Mouse (Mus musculus): ENCODE data around the gene Sun3.
A peak's percentile ranks its signal among the peaks of the same experiment; 100 is the strongest.

The Sun3 gene

GRCm38 (mm10) chr11:8983237-8983861 lies 65.4 kb downstream of the Sun3 start:
- peak; percentile 68 for DNase-seq (ENCODE audit: low spot score)

GRCm38 (mm10) chr11:8978154-8978553 lies 70.6 kb downstream of the Sun3 start:
- DNase-seq (ENCODE audit: low spot score), result no peak

- no peak for DNase-seq (ENCODE audit: low spot score)
These were observed 75.6 kb downstream of the Sun3 start, which contains the start of gene Pkd1l1 for GRCm38 (mm10) chr11:8973166-8973565. Gene Pkd1l1, minus strand, starts transcription at chr11:8973266.

- DNase-seq (ENCODE audit: low spot score), result no peak
These were observed 76.7 kb downstream of the Sun3 start for GRCm38 (mm10) chr11:8972093-8972492.

GRCm38 (mm10) chr11:8970509-8970908 lies 78.3 kb downstream of the Sun3 start:
- DNase-seq (ENCODE audit: low spot score), result no peak

- no peak for DNase-seq (ENCODE audit: low spot score)
These were observed 80.7 kb downstream of the Sun3 start for GRCm38 (mm10) chr11:8968094-8968493.

Measured in adipocyte (in vitro differentiated cells).